Mouse (Mus musculus): Measurements from ENCODE around the gene Etv6. TPM values are rescaled to one million over a fixed set of nuclear protein-coding genes. Genes with fewer than 3 reads are reported as not detected.

Etv6 gene
- polyA plus RNA-seq, 1 experiment from 2014 or later, result 2.7 TPM

- no peaks in the 10 kb centered on the region for H3K9me3 ChIP-seq (ENCODE audit: low read length)
- no peak overlapping the region for H3K27ac ChIP-seq (ENCODE audit: low read depth)
- ATAC-seq (no peak), DNase-seq (no peak)
- TF ChIP-seq CTCF (IDR thresholded peaks at IDR 0.05; ENCODE audit: low read depth) (peak; percentile 25; the same call in 1 of the 2 replicates), EP300 (IDR thresholded peaks at IDR 0.05; ENCODE audit: low read depth) (no peak)
- WGBS (ENCODE audit: insufficient replicate concordance), result 73% methylated on average over 13 of the region's 13 CpGs
- H3K4me2 ChIP-seq (ENCODE audit: low read depth, low read length), result no peak overlapping the region
- no peak overlapping the region for H3K9ac ChIP-seq (replicated peaks)
- no peaks in the 10 kb centered on the region for H3K4me1 ChIP-seq (ENCODE audit: insufficient read depth)
- H3K27me3 ChIP-seq (ENCODE audit: insufficient read depth, low read length), result no peaks in the 10 kb centered on the region
- H3K36me3 ChIP-seq (replicated peaks; ENCODE audit: insufficient read depth, low read length), result no peaks in the 10 kb centered on the region
- no peak overlapping the region for H3K4me3 ChIP-seq (ENCODE audit: low read depth, low read length)
Observed at GRCm38 (mm10) chr6:134297884-134298619, 262.6 kb downstream of the Etv6 start.

- H3K9ac ChIP-seq (replicated peaks), result no peak overlapping the region
- 82% methylated on average over 1 of the region's 1 CpGs for WGBS (ENCODE audit: insufficient replicate concordance)
- no peak for TF ChIP-seq CTCF (IDR thresholded peaks at IDR 0.05; ENCODE audit: low read depth)
- TF ChIP-seq EP300 (IDR thresholded peaks at IDR 0.05; ENCODE audit: low read depth), result no peak
- H3K9me3 ChIP-seq (ENCODE audit: low read length), result no peaks in the 10 kb centered on the region
- no peak overlapping the region for H3K27ac ChIP-seq (ENCODE audit: low read depth)
- H3K36me3 ChIP-seq (replicated peaks; ENCODE audit: insufficient read depth, low read length), result no peaks in the 10 kb centered on the region
- DNase-seq, result no peak
- ATAC-seq, result no peak
- no peak overlapping the region for H3K4me3 ChIP-seq (ENCODE audit: low read depth, low read length)
- H3K27me3 ChIP-seq (ENCODE audit: insufficient read depth, low read length), result no peaks in the 10 kb centered on the region
- H3K4me2 ChIP-seq (ENCODE audit: low read depth, low read length), result no peak overlapping the region
- no peaks in the 10 kb centered on the region for H3K4me1 ChIP-seq (ENCODE audit: insufficient read depth)
Observed at GRCm38 (mm10) chr6:134301951-134302350, 266.5 kb downstream of the Etv6 start.

- WGBS (ENCODE audit: insufficient replicate concordance), result 76% methylated on average over 4 of the region's 4 CpGs
Observed at GRCm38 (mm10) chr6:134311346-134311745, 275.8 kb downstream of the Etv6 start.

GRCm38 (mm10) chr6:134312571-134312970 is 277.1 kb downstream of the Etv6 start:
- Histone ChIP-seq H3K4me3 (ENCODE audit: low read depth, low read length) (no peak overlapping the region), H3K4me1 (ENCODE audit: insufficient read depth) (no peaks in the 10 kb centered on the region), H3K36me3 (replicated peaks; ENCODE audit: insufficient read depth, low read length) (no peaks in the 10 kb centered on the region), H3K27ac (ENCODE audit: low read depth) (no peak overlapping the region), H3K27me3 (ENCODE audit: insufficient read depth, low read length) (no peaks in the 10 kb centered on the region), H3K9me3 (ENCODE audit: low read length) (no peaks in the 10 kb centered on the region), H3K9ac (replicated peaks) (no peak overlapping the region), H3K4me2 (ENCODE audit: low read depth, low read length) (no peak overlapping the region)
- TF ChIP-seq EP300 (IDR thresholded peaks at IDR 0.05; ENCODE audit: low read depth), result no peak
- ATAC-seq, result no peak
- WGBS (ENCODE audit: insufficient replicate concordance), result 87% methylated on average over 8 of the region's 8 CpGs
- no peak for DNase-seq

More at GRCm38 (mm10) chr6:134311346-134311745, 275.8 kb downstream of the Etv6 start:
- Histone ChIP-seq H3K27me3 (ENCODE audit: insufficient read depth, low read length) (no peaks in the 10 kb centered on the region), H3K4me3 (ENCODE audit: low read depth, low read length) (no peak overlapping the region), H3K9ac (replicated peaks) (no peak overlapping the region), H3K36me3 (replicated peaks; ENCODE audit: insufficient read depth, low read length) (no peaks in the 10 kb centered on the region), H3K27ac (ENCODE audit: low read depth) (no peak overlapping the region), H3K4me2 (ENCODE audit: low read depth, low read length) (no peak overlapping the region), H3K4me1 (ENCODE audit: insufficient read depth) (no peaks in the 10 kb centered on the region), H3K9me3 (ENCODE audit: low read length) (no peaks in the 10 kb centered on the region)
- TF ChIP-seq EP300 (IDR thresholded peaks at IDR 0.05; ENCODE audit: low read depth), result no peak
- no peak for TF ChIP-seq CTCF (IDR thresholded peaks at IDR 0.05; ENCODE audit: low read depth)
- ATAC-seq, result no peak
- no peak for DNase-seq

GRCm38 (mm10) chr6:134317371-134317770 is 281.9 kb downstream of the Etv6 start:
- Histone ChIP-seq H3K36me3 (replicated peaks; ENCODE audit: insufficient read depth, low read length) (no peaks in the 10 kb centered on the region), H3K4me3 (ENCODE audit: low read depth, low read length) (no peak overlapping the region), H3K4me2 (ENCODE audit: low read depth, low read length) (no peak overlapping the region), H3K27ac (ENCODE audit: low read depth) (no peak overlapping the region), H3K9me3 (ENCODE audit: low read length) (no peaks in the 10 kb centered on the region), H3K9ac (replicated peaks) (no peak overlapping the region), H3K27me3 (ENCODE audit: insufficient read depth, low read length) (no peaks in the 10 kb centered on the region), H3K4me1 (ENCODE audit: insufficient read depth) (no peaks in the 10 kb centered on the region)
- WGBS (ENCODE audit: insufficient replicate concordance), result 91% methylated on average over 13 of the region's 13 CpGs
- ATAC-seq (no peak), DNase-seq (no peak)
- TF ChIP-seq CTCF (IDR thresholded peaks at IDR 0.05; ENCODE audit: low read depth) (no peak), EP300 (IDR thresholded peaks at IDR 0.05; ENCODE audit: low read depth) (no peak)

Other genes with a start within 250 kb of the Etv6 start
- not detected in 2 replicates for gene Kap, start 181.9 kb upstream of the Etv6 start, polyA plus RNA-seq (2015; fragmentation: Nextera tagmentation; extraction: Ambion mirVana)